Comparison of ENCODE assay signal across 31 mouse cellular contexts in the genomic region with DNA sequence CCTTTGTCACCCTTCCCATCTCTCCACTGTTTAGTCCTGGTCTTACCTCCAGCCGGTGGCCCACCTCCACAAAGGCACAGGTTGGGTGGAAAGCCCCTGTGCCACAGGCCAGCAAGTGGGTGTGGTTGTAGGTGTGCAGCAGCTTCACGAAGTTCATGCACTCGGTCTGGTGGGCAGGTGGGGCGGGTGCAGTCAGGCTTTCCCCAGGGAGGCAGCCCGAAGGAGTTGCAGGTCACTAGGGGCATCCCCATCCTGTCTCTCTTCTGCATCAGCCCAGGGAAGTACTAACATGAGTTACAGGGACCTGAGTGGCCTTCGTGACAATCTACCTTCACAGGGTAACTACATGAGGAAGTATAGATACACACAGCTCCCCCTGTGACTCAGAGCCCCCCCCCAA. TPM values are rescaled to one million over a fixed set of nuclear protein-coding genes. Genes with fewer than 3 reads are reported as not detected.
DNase-seq lines count a peak whose midpoint lies in the region; ATAC-seq and TF ChIP-seq lines count a peak whose summit lies in the region.
"Had no signal": no experiment of that assay in that cellular context is flagged by ENCODE, and none has a peak within 500 bp of the region (broad histone marks: within the 10 kb centered on the region; RNA-seq: fewer than 3 reads in every experiment).

No protein-coding gene starts in this region.

- DNase-seq in A20 (ENCODE audit: low read depth, low spot score), result peak; percentile 87
- DNase-seq in B cell, adult 2 months, result peak; percentile 65 to 74
- DNase-seq in liver, postnatal 0 days, result no peak
- DNase-seq: adrenal gland, postnatal 14 days; cerebellum, adult 11 months; cerebellum, postnatal 36 days; forebrain, postnatal 0 days; gastrocnemius, postnatal 14 days; heart, postnatal 36 days; kidney, adult 2 months; kidney, postnatal 4 days; liver, embryonic 13.5 days; lung, embryonic 14.5 days; lung, postnatal 14 days; right cerebral cortex, postnatal 4 days; thymus, adult 18-20 months; thymus, postnatal 25 days had no signal

- H3K4me2 ChIP-seq in intestine, embryonic 15.5 days (replicated peaks), result peak overlapping the region; percentile 59
- no peak overlapping the region for H3K4me2 ChIP-seq in intestine, postnatal 0 days (replicated peaks; ENCODE audit: low read depth)
- H3K4me2 ChIP-seq in limb, embryonic 13.5 days (replicated peaks), result no peak overlapping the region
- H3K4me2 ChIP-seq in liver, postnatal 0 days (ENCODE audit: low read depth, low read length), result no peak overlapping the region
- H3K4me2 ChIP-seq: embryonic facial prominence, embryonic 12.5 days; heart, embryonic 15.5 days; hindbrain, embryonic 13.5 days; limb, embryonic 15.5 days; lung, embryonic 14.5 days; midbrain, embryonic 12.5 days; neural tube, embryonic 15.5 days had no signal

- H3K4me1 ChIP-seq in intestine, embryonic 15.5 days (replicated peaks), result peaks cover 55% of the 10 kb centered on the region
- H3K4me1 ChIP-seq in intestine, postnatal 0 days (replicated peaks; ENCODE audit: control insufficient read depth, insufficient read depth, low read length), result peaks cover 14% of the 10 kb centered on the region; the same call in 1 of the 2 replicates
- peaks cover 60% of the 10 kb centered on the region for H3K4me1 ChIP-seq in limb, embryonic 13.5 days
- H3K4me1 ChIP-seq in liver, postnatal 0 days (ENCODE audit: insufficient read depth), result peaks cover 20% of the 10 kb centered on the region

- no peak for TF ChIP-seq EP300 in liver, postnatal 0 days (IDR thresholded peaks at IDR 0.05; ENCODE audit: low read depth)

- no peaks in the 10 kb centered on the region for H3K36me3 ChIP-seq in intestine, embryonic 15.5 days
- H3K36me3 ChIP-seq in intestine, postnatal 0 days (ENCODE audit: control insufficient read depth, insufficient read depth), result peaks cover 15% of the 10 kb centered on the region; the same call in 1 of the 2 replicates
- peaks cover 11% of the 10 kb centered on the region; the same call in 1 of the 2 replicates for H3K36me3 ChIP-seq in limb, embryonic 13.5 days
- no peaks in the 10 kb centered on the region for H3K36me3 ChIP-seq in liver, postnatal 0 days (replicated peaks; ENCODE audit: insufficient read depth, low read length)
- H3K36me3 ChIP-seq: embryonic facial prominence, embryonic 12.5 days; heart, embryonic 15.5 days; hindbrain, embryonic 13.5 days; limb, embryonic 15.5 days; liver, embryonic 13.5 days; midbrain, embryonic 12.5 days; neural tube, embryonic 15.5 days; stomach, embryonic 15.5 days had no signal

- H3K9ac ChIP-seq in intestine, embryonic 15.5 days, result no peak overlapping the region
- H3K9ac ChIP-seq in intestine, postnatal 0 days (ENCODE audit: low read depth, low read length), result no peak overlapping the region
- 0 out of 2 replicates have a peak overlapping the region, but pooled peaks have one; percentile 4 for H3K9ac ChIP-seq in limb, embryonic 13.5 days
- H3K9ac ChIP-seq in liver, postnatal 0 days (replicated peaks), result no peak overlapping the region
- H3K9ac ChIP-seq: forebrain, postnatal 0 days; limb, embryonic 15.5 days; lung, embryonic 14.5 days; midbrain, embryonic 12.5 days; neural tube, embryonic 15.5 days; stomach, embryonic 15.5 days had no signal

- no peaks in the 10 kb centered on the region for H3K27me3 ChIP-seq in intestine, embryonic 15.5 days (replicated peaks)
- H3K27me3 ChIP-seq in intestine, postnatal 0 days (replicated peaks; ENCODE audit: control insufficient read depth, insufficient read depth, low read length), result no peaks in the 10 kb centered on the region
- 0 out of 2 replicates have a peak, but pooled peaks cover 2% of the 10 kb centered on the region for H3K27me3 ChIP-seq in limb, embryonic 13.5 days
- no peaks in the 10 kb centered on the region for H3K27me3 ChIP-seq in liver, postnatal 0 days (ENCODE audit: insufficient read depth, low read length)
- H3K27me3 ChIP-seq: limb, embryonic 15.5 days; neural tube, embryonic 15.5 days; stomach, embryonic 15.5 days had no signal

- no peak overlapping the region for H3K27ac ChIP-seq in intestine, embryonic 15.5 days
- H3K27ac ChIP-seq in intestine, postnatal 0 days (ENCODE audit: low read depth, low read length), result no peak overlapping the region
- no peak overlapping the region for H3K27ac ChIP-seq in limb, embryonic 13.5 days
- no peak overlapping the region for H3K27ac ChIP-seq in liver, postnatal 0 days (ENCODE audit: low read depth)
- H3K27ac ChIP-seq: liver, embryonic 13.5 days; neural tube, embryonic 15.5 days; stomach, embryonic 15.5 days had no signal

- 71% methylated on average over 6 of the region's 6 CpGs for WGBS in intestine, embryonic 15.5 days
- 50% methylated on average over 6 of the region's 6 CpGs for WGBS in intestine, postnatal 0 days
- 81% methylated on average over 6 of the region's 6 CpGs for WGBS in limb, embryonic 13.5 days
- WGBS in liver, postnatal 0 days (ENCODE audit: insufficient replicate concordance), result 69% methylated on average over 6 of the region's 6 CpGs

- ATAC-seq in intestine, embryonic 15.5 days, result no peak
- ATAC-seq in intestine, postnatal 0 days, result no peak
- no peak for ATAC-seq in limb, embryonic 13.5 days (ENCODE audit: low FRiP score, low read depth)
- ATAC-seq in monocyte, adult 5-6 weeks (replicated peaks; ENCODE audit: insufficient number of reproducible peaks, low FRiP score, low TSS enrichment, poor library complexity, severe bottlenecking), result no peak
- no peak for ATAC-seq in liver, postnatal 0 days
- ATAC-seq: forebrain, postnatal 0 days had no signal

- no peaks in the 10 kb centered on the region for H3K9me3 ChIP-seq in intestine, embryonic 15.5 days
- H3K9me3 ChIP-seq in intestine, postnatal 0 days (ENCODE audit: control insufficient read depth), result no peaks in the 10 kb centered on the region
- H3K9me3 ChIP-seq in limb, embryonic 13.5 days, result no peaks in the 10 kb centered on the region
- H3K9me3 ChIP-seq in liver, postnatal 0 days (ENCODE audit: low read length), result no peaks in the 10 kb centered on the region
- H3K9me3 ChIP-seq: embryonic facial prominence, embryonic 12.5 days; heart, embryonic 10.5 days; heart, embryonic 15.5 days; hindbrain, embryonic 13.5 days; limb, embryonic 15.5 days; liver, embryonic 13.5 days; midbrain, embryonic 12.5 days; neural tube, embryonic 15.5 days; stomach, embryonic 15.5 days had no signal

- no peak for TF ChIP-seq CTCF in intestine, postnatal 0 days (IDR thresholded peaks at IDR 0.05; ENCODE audit: low read depth)
- TF ChIP-seq CTCF in liver, postnatal 0 days (IDR thresholded peaks at IDR 0.05; ENCODE audit: low read depth), result no peak

- no peak overlapping the region for H3K4me3 ChIP-seq in intestine, embryonic 15.5 days (replicated peaks)
- no peak overlapping the region for H3K4me3 ChIP-seq in intestine, postnatal 0 days (ENCODE audit: low read depth, low read length)
- H3K4me3 ChIP-seq in limb, embryonic 13.5 days, result no peak overlapping the region
- no peak overlapping the region for H3K4me3 ChIP-seq in liver, postnatal 0 days (ENCODE audit: low read depth, low read length)
- H3K4me3 ChIP-seq: embryonic facial prominence, embryonic 12.5 days; heart, embryonic 10.5 days; heart, embryonic 15.5 days; hindbrain, embryonic 13.5 days; limb, embryonic 15.5 days; liver, embryonic 13.5 days; midbrain, embryonic 12.5 days; neural tube, embryonic 15.5 days; stomach, embryonic 15.5 days had no signal

RNA-seq across cellular contexts. Expression of a gene that starts 5.8 kb away (rescaled TPM):
- 34.7 and 37.5 TPM in 2 replicates for polyA plus RNA-seq in intestine, embryonic 15.5 days (2015; fragmentation: Nextera tagmentation; extraction: Ambion mirVana)
- 37.1 and 37.3 TPM in 2 replicates for polyA plus RNA-seq in intestine, postnatal 0 days (2015; fragmentation: Nextera tagmentation; extraction: Ambion mirVana)
- polyA plus RNA-seq in limb, embryonic 13.5 days (2015; fragmentation: Nextera tagmentation; extraction: Ambion mirVana), result 8.0 and 8.6 TPM in 2 replicates
- total RNA-seq in monocyte, adult 5-6 weeks (2017), result 0.10 TPM in 1 of 3 replicates, not detected in the others
- 0.41 and 0.56 TPM in 2 replicates for polyA plus RNA-seq in liver, postnatal 0 days (2015; fragmentation: Nextera tagmentation; extraction: Ambion mirVana)
- total RNA-seq: granulocyte monocyte progenitor cell, adult 5-6 weeks; megakaryocyte progenitor cell, adult 5-6 weeks had no signal

RNA-seq across cellular contexts. Expression of a gene that starts 15.8 kb away (rescaled TPM):
- 66.4 and 81.9 TPM in 2 replicates for polyA plus RNA-seq in intestine, embryonic 15.5 days (2015; fragmentation: Nextera tagmentation; extraction: Ambion mirVana)
- polyA plus RNA-seq in intestine, postnatal 0 days (2015; fragmentation: Nextera tagmentation; extraction: Ambion mirVana), result 36.9 and 38.9 TPM in 2 replicates
- polyA plus RNA-seq in limb, embryonic 13.5 days (2015; fragmentation: Nextera tagmentation; extraction: Ambion mirVana), result 44.3 and 49.5 TPM in 2 replicates
- total RNA-seq in monocyte, adult 5-6 weeks (2017), result 5.5 to 11.1 TPM (median 8.8 TPM) in 3 replicates
- 63.6 and 68.0 TPM in 2 replicates for polyA plus RNA-seq in liver, postnatal 0 days (2015; fragmentation: Nextera tagmentation; extraction: Ambion mirVana)

RNA-seq across cellular contexts. Expression of a gene that starts 22.6 kb away (rescaled TPM):
- 0.74 and 0.97 TPM in 2 replicates for polyA plus RNA-seq in intestine, embryonic 15.5 days (2015; fragmentation: Nextera tagmentation; extraction: Ambion mirVana)
- polyA plus RNA-seq in intestine, postnatal 0 days (2015; fragmentation: Nextera tagmentation; extraction: Ambion mirVana), result 0.31 and 0.50 TPM in 2 replicates
- 1.5 and 1.7 TPM in 2 replicates for polyA plus RNA-seq in limb, embryonic 13.5 days (2015; fragmentation: Nextera tagmentation; extraction: Ambion mirVana)
- 1.4 TPM in 1 of 3 replicates, not detected in the others for total RNA-seq in monocyte, adult 5-6 weeks (2017)
- 0.65 and 0.86 TPM in 2 replicates for polyA plus RNA-seq in liver, postnatal 0 days (2015; fragmentation: Nextera tagmentation; extraction: Ambion mirVana)

RNA-seq across cellular contexts. Expression of a gene that starts 24.6 kb away (rescaled TPM):
- polyA plus RNA-seq in intestine, embryonic 15.5 days (2015; fragmentation: Nextera tagmentation; extraction: Ambion mirVana), result 15.1 and 19.1 TPM in 2 replicates
- polyA plus RNA-seq in intestine, postnatal 0 days (2015; fragmentation: Nextera tagmentation; extraction: Ambion mirVana), result 20.4 and 21.4 TPM in 2 replicates
- polyA plus RNA-seq in limb, embryonic 13.5 days (2015; fragmentation: Nextera tagmentation; extraction: Ambion mirVana), result 18.4 and 19.6 TPM in 2 replicates
- 3.6 to 5.4 TPM (median 5.4 TPM) in 3 replicates for total RNA-seq in monocyte, adult 5-6 weeks (2017)
- 10.4 and 11.6 TPM in 2 replicates for polyA plus RNA-seq in liver, postnatal 0 days (2015; fragmentation: Nextera tagmentation; extraction: Ambion mirVana)

RNA-seq across cellular contexts. Expression of a gene that starts 26.5 kb away (rescaled TPM):
- polyA plus RNA-seq in intestine, embryonic 15.5 days (2015; fragmentation: Nextera tagmentation; extraction: Ambion mirVana), result 5.9 and 7.4 TPM in 2 replicates
- polyA plus RNA-seq in intestine, postnatal 0 days (2015; fragmentation: Nextera tagmentation; extraction: Ambion mirVana), result 2.4 and 2.8 TPM in 2 replicates
- polyA plus RNA-seq in limb, embryonic 13.5 days (2015; fragmentation: Nextera tagmentation; extraction: Ambion mirVana), result 13.4 and 15.5 TPM in 2 replicates
- 0.86 to 2.0 TPM in 2 of 3 replicates, not detected in the other for total RNA-seq in monocyte, adult 5-6 weeks (2017)
- polyA plus RNA-seq in liver, postnatal 0 days (2015; fragmentation: Nextera tagmentation; extraction: Ambion mirVana), result 2.5 and 3.3 TPM in 2 replicates
